Mouse (Mus musculus) CD4-positive helper T cell, adult 2 months (primary cell): ENCODE results near the gene Itih5.

Experiments
- DNase-seq: peaks from one replicate; pipeline ENCODE4 v3.0.0-alpha.2; 2012; ENCODE audit warnings: low read depth, missing footprints, low spot score

Itih5 gene

DNA sequence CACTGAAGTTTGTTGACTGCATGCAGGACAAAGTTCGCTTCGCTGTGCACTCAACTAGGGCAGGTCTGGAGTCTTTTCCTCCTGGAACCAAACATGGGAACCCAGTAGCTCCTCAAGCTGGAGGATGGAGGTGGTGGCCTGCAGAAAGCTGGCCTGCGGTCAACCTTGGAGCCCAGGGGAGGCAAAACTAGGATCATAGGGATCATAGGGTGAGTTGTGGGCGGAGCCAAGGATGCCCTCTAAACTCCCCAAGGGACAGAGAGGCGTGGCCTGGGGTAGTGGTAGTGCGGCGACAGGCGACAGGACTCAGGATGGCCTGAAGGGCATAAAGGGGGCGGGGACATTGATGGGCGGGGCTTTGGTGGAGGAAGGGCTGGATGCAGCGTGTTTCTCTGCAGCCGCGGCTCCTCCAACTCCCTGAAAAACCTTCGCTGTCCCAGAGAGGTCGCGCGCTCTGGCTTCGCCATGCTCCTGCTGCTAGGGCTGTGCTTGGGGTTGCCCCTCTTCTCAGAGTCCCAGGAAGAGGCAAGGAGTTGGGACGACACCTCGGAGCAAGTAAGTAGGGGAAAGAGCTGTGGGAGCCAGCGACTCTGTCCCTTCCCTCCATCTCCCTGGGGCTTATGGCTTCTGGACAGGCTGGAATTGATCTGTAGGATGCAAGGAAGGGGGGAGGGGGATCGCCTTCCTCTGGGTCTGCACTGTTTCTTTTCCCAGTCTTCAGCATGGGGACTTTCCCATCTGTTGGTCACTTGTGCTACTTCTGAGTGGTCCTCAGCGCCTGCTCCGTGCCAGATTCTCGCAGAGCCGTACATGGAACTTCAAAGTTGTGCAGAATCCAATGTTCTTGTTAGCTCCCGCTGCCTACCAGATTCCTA is at the start of gene Itih5:
Itih5 (plus strand) TSS at position 371 of the 875 bp plus-strand sequence.
- peak; percentile 73 for DNase-seq

DNA sequence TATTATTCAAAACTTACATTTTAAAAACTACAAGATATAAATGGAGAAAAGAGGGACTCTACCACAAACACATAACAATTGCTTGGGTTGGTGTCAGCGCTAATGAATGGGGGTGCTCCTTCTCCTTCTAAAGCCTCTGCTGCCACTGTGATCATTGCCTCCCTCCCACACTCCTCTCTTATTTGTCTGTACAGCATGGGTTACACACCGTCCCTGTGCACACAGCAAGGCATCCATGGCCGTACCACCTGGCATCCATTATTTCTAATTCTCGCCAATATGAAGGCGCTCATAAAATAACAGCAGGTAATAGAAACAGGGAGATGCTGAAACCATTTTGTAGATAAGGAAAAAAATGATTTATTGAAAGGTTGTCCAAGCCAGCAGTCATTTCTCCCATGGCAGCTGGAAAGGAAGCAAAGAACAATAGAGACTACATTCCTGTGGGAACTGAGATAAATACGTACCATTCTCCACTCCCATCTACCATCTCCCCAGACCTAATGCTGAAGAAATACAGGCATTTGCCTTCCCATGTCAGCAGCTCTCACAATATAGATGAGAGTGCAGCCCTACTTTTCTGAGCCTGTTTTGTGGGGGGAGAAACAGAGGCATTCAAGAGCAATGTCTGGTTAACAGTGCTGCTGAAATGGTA is 44.7 kb upstream of the Itih5 start:
- no peak for DNase-seq

DNA sequence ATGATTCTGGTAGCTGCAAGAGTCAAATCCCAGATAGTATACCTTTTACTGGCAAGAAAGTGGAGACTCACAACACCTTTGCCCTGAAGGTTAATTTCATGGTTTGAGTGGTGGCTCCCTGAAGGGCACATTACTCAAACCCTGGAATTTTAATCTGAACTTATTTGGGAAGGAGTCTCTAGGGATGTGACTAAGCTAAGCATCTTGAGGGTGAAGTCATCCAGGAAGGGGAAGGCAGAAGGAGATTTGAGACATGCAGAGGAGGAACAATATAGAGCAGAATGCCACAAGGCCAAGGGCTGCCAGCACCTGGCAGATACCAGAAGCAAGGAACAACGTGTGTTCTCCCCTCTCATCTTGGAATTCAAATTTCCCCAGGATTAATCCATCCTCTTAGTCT is 34.6 kb upstream of the Itih5 start:
- DNase-seq: no peak

DNA sequence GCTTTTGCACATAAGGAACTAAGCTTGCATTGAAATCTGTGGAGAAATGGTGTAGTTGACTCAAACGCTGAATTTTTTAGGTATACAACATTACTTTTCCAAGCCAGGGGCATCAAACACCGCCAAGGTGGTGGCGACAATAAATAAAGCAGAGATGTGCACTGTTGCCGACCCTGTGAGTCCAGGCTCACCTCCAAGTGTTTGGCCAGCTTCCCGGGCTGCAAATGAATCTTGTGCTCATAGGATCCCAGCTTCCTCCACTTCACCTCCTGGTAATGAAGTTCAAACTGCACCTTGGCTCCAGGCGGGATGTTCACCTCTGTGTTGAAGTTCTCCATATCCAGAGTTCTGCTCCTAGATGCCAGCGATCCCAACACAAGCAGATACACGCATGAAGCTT is 34.1 kb upstream of the Itih5 start:
- DNase-seq: no peak

DNA sequence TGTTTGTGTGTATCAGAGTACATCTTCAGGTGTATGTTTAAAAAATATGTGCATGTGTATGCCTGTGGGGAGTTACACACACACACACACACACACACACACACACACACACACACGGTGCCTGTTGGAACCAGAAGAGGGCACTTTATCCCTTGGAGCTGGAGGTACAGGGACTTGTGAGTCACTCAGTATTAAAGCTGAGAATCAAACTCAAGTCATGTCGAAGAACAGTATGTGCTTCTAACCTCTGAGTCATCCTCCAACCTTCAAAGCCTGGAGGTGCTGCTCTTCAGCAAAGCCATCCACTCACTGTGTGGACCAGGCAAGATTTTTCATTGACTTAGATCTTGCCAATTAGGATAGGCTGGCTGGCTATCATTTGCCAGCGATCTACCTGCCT is 31.5 kb upstream of the Itih5 start:
- DNase-seq: no peak

DNA sequence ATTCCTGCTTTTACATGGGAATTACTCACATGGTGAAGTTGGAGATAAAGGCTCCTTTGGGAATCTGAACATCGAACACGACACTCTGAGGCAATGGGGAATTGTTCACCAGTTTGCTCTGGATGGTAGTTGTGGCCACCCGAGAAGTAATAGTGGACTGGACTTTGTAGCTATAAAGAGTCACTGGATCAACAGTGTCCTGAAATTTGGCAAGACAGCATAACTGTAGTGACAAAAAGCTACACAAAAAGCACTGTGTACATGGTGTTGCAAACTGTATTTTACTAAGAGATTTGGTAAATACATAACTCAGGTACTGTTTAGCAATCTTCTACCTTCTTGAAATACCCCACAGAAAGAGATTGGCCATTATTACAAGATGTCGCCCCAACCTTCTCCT is 27.2 kb upstream of the Itih5 start:
- DNase-seq: no peak

DNA sequence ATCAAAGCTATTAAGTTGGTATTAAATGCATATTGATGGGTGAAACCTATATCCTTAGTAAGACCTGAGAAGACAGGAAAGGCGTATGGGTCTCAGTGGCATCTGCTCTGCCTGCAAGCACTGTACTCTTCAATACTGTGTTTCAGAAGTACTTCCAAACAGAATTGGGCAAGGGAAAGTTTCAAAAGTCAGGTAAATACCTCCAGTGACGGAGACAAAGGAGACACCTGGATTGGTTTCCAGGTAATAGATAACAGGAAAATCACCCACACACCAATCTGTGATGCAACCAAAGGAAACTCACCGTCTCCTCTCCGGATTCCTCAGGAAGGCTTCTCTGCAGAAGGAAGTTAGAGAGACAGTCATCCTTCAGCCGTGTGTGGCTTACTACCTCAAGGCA is 25.9 kb upstream of the Itih5 start:
- no peak for DNase-seq

DNA sequence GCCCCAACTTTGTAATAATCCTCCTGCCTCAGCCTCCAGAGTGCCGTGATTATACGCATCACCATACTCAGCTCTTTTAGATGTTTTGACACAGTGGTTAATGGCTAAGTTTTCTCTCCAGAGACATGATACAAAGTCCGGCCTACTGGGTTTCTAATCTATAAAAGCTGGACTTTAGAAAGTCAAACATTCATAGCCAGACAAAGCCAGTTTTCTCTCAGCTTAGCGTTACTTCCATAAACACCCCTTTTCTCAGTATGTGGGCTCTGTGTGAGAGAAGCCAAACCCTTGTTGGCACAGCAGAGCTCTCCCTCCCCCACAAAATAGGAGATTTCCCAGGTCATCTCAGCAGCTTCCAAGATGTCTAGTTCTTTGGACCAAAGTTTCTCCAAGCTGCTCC is 24.8 kb upstream of the Itih5 start:
- no peak for DNase-seq

DNA sequence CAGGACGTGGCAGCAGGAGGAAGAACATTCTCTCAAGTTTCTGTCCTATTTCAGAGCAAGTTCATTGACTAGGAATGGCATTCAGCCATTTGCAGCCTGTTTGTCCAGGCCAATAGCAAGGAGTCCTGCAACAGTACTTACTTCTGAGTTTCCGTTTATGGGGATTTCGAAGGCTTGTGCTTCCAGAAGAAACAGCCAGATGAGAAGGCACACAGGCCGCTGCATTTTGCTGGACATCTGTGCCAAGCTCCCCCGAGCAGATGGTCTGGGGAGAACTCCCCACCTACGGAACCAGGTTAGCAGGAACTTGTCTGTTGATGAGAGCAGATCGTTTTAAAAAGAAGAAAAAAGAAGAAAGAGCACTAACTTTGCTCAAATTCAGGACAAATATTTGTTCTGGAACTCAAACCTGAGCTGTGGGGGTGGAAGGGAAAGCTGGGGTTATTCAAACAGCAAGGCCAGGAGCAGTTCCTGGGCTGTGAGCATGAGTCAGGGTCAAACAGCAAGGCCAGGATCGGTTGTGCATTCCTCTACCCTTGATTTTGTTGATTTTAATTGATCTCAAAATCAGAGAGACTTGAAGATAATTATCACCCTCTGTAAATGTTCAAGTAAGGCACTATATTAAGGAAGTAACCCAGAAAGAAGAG is 22.9 kb upstream of the Itih5 start:
- DNase-seq: no peak

DNA sequence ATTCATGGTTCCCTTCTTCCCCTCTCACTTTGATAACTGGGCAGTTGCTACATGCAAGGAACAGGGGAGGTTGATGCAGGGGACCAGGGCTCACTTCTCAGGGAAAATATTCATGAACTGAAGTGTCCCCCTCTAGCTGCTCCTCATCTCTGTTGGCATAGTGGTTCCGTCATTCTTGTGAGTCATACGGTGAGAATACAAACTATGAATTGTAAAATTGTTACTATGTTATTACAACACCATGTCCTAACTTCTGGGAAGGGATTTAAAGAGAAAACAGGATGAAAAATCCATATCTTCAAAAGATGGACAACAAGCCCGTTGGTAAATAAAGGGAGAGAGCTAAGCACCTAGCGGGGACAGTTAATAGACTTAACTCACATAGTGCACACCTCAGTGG is 22.1 kb upstream of the Itih5 start, which contains the start of gene Itih2:
Itih2 (minus strand) TSS at position 101 of the 400 bp plus-strand sequence.
- DNase-seq: no peak

DNA sequence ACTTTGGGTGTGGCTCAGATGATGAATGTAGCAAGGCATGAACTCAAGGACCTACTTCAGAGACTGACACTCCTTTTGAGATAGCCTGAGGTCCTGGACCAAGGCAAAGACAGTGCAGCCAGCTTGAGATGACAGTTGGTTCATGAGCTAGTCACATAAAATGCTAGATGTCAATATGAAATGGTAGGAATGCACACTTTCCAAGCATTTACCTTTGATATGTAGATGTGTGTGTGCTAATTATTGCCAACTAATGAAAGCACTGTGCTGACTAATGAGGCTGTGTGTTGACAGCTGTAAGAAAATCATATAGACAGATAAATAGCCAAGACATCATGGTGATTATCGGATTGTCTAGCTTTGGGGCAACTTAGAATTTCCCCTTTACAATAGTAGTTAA is 21.2 kb upstream of the Itih5 start:
- DNase-seq: no peak

DNA sequence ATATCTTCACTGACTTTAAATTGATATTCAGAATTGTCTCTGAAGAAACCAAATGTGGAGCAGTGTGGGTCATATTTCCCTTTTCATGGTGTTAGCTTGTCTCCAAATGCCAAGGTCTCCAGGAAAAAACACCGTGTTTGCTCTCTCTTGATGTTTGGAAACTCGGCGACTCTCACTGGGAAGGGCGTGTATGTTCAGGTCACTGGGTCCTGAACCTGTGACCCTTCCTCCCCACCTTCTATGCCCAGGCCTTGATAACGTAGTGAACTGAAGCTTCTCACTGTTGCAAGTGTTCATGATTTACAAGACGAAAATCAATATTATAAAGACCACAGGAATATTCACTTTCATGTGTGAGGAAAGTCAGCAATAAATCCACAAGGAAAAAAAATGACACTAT is 19.4 kb upstream of the Itih5 start:
- DNase-seq: no peak

DNA sequence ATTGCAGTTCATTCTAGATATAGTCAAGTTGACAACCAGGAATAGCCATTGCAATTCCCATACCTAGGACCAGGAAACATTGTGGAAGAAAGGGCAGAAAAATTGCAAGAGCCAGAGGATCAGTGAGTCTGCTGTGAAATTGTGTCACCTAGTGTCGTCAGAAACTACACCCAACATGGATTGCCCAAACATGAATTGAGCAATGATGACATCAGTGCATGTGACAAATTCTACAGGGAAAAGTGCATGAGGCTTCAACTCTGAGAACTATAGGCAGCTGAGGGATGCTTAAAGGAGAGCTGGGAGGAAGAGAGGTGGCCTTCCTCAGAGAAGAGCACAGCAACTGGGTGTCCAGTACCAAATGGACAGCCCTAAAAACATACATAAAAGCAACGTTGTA is 16.1 kb upstream of the Itih5 start:
- DNase-seq: no peak

DNA sequence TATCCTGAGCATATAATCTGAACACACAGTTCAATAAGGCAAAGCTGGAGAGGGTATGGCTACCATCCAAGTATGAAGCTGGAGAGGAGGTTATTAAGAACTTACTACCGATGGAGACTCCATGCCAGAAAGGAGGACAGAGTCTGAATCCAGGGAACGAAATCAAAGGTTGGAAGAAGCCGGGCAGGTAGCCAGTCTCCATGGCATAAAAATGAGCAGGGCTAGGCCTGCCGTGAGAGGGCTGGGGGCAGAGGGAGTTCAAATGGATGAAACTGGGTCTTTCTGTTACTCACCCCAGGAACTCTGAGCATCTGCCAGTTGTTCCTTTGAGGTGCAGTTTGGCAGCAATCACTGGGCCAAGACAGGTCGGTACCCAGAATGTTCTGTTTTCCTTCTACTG is 12.9 kb upstream of the Itih5 start:
- DNase-seq: no peak

DNA sequence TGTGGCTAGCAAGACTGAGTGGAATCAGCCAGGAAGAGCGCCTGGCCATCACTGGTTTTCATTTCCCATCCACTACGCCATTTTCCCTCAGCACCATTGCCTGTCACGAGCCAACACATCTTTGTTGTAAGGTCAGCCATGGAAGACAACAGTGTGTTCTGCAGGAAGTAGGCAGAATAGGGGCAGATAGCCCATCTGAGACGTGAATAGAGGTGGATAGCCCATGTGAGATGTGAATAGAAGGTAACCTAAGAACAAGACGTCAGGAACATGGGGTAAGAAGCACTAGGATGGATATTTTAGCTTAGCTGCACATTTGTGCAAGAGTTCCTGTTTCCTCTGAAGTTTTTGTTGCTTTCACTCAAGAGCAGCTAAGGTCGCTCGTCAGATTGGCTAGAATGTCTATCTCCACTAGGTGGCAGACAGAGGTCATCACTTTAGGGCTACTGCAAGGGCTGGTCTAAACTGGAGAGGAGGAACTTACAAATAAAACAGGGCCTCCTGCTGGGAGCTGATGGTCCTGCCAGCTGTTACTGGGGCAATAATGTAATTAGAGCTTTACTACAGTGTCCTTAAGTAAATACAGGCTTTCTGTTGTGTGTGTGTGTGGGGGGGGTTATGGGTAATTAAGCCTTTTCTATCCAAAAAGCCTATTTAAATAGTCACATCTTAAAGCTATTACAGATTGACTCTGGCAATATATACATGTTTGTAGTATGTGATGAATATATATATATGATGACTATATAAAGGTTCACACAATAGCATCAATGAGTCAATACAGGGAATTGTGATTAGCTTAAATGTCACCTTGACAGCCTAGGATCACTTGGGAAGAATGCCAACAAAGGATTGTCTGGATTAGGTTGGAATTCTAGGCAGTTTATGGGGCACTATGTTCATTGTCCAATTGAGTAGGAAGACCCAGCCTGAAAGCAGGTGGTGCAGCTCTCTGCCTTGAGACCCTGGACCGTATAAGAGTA is 10.6 kb upstream of the Itih5 start:
- DNase-seq: peak; percentile 83

DNA sequence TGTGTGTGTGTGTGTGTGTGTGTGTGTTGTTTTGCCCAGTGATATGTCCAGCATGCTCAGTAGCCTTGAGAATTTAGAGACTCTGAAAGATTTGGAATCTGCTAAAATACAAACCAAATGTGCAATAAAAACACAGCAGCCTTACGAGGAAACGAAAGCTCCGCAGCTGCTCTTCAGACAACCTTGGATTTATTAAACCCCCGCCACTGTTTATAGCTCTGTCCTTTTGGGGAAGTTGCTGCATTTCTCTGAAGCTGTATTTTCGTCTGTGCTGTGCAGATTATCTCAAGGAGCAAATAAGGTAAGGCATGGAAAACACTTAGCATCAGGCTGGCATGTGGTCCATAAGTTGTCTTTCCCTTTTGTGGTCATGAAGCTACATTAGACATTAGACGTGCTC is 7.9 kb upstream of the Itih5 start:
- DNase-seq: no peak

DNA sequence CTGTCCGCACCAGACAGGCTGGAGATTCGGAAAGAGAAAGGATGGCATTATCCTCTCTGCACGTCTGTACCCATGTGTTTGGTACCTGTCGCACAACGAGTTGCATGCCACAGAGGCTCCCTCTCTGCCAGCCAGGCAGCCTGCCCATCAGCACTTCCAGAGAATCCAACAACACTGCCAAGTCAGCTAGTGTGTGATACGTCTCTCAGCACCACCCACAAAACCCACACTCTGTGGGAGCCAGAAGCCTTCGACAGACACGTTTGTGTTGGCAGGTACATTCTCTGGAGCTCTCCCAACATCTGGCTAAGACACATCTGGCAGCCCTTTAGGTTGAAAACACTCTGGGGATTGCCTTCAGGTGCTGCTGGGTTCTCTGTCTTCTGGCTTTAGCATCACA is 6.2 kb upstream of the Itih5 start:
- DNase-seq: no peak

DNA sequence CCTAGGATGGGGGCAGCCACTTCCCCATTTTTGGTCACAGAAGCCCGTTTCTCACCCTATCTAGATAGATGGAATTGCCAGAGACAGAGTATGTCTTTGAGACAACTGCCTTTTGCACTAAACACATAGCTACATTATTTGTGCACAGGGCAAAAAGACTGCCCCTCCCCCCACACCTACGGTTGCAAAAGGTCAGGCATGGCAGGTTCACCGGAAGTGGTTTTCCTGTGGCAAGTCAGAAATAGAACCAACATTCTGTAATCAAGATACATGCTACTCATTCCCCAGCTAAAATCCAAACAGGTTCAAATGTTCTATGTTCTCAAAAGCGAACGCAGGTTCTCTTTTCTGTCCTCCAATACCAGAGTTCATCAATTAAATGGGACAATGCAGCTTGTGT is 781 bp upstream of the Itih5 start:
- DNase-seq: peak; percentile 68

DNA sequence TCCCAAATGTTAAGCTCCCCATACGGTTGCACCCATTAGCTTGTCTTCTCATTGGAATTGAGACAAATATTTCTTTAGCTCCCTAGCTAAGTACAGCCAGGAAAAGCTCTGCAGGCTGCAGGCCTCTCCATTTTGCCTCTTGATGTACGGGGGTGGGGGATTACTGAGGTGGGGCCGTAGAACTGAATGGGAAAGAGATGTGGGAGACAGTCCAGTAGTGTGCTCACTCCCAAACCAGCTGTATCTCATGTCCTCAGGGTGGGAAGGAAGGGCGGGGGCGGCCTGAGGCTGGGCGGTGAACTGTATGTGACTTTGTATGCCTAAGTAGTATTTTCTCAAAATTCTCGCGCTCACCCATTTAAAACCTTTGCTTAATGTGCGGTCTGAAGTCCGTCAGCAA is 3.8 kb downstream of the Itih5 start:
- DNase-seq: no peak

DNA sequence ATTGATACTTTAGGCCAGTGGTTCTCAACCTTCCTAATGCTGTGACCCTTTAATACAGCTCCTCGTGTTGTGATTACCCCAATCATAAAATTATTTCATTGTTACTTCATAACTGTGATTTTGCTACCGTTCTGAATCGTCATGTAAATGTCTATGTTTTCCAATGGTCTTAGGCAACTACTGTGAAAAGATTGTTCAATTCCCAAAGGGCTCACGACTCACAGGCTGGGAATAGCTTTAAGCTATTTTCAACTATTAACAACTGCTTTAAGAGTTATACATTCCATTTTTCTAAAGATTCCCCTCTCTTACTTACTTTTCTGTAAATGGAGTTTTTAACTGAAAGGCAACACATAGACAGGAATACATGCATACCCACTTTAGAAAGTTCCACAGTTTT is 8.6 kb downstream of the Itih5 start:
- DNase-seq: no peak

DNA sequence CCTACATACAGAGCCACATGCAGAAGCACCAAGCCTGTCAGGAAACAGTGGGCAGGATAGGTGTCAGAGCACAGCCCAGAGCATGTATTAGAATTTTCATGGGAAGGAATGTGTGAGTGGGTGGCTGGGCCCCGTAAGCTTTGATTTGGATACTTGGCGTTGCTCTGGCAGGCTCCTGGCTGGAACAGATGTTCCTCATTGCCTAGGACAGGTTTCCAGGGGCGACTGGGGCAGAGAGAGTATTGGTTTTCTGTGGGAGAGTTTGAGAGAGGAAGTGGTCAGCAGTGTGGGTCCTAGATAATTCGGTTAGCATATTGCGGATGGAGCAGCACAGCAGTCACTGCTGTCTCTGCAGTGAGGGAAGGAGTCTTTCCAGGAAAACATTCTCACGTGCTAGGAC is 13.3 kb downstream of the Itih5 start:
- DNase-seq: no peak

DNA sequence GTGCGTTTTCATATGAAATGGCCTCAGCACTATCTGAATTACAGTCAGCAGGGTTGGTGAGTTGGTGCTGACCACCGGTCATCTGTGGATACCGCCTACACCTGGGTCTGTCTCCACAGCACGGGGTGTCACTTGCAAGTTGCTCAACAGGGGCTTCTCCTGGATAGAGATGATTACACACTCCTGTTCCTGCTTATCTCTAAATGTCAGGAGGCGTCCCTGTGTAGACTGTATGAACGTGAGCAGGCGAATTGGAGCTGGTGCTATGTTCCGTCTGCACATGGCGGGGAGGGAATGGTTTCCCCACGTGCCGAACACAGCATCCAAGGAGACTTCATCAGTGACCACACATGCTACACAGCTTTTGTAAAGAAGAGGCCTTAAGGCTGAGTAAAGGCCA is 13.9 kb downstream of the Itih5 start:
- no peak for DNase-seq
